Mouse (Mus musculus) cerebellum, postnatal 4 days (tissue): ENCODE data around the gene Ctnna3.

Experiments
- DNase-seq, 2 experiments: peaks; one replicate each; pipeline ENCODE4 v3.0.0; 2022; ENCODE audit warnings: low spot score in 2 of 2, mixed read lengths in 1 of 2

Ctnna3 gene

DNA sequence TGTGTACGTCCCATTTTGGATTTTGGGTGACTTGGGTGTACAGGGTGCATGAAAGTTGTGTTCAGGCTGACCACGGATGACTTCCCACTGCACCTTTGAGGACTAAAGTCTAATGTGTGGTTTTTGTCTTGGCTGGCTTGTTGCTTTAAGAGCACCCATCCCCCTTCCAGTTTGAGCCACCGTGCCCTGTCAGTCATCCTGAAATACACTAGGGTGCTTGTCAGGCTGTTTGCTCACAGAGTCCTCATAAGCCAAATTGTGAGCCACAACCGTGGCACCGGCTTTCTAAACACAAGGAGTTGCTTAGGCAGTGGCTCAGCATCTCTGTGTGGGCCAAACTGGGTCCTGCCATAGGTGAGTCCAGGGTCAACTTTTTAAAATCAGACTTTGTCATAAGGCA lies 50.2 kb downstream of the Ctnna3 start:
- no peak for DNase-seq

DNA sequence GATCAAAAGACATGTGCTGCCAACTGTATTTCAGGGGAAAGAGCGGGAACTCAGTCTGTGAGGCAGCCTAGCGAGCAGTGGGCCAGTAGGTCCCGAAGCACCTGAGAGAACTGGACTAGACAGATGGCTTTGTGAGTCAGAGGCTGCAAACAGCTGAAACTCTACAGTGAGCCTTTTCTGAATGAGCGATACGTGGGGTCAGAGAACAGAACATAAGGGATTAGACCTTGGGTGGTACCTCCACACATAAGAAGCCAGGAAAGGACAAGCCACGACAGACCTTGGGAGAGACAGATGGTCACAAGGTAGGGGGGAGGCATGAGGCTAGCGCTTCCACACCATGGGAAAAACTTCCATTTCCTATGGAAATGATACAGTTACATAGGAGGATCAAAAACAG lies 58.4 kb downstream of the Ctnna3 start:
- no peak for DNase-seq

DNA sequence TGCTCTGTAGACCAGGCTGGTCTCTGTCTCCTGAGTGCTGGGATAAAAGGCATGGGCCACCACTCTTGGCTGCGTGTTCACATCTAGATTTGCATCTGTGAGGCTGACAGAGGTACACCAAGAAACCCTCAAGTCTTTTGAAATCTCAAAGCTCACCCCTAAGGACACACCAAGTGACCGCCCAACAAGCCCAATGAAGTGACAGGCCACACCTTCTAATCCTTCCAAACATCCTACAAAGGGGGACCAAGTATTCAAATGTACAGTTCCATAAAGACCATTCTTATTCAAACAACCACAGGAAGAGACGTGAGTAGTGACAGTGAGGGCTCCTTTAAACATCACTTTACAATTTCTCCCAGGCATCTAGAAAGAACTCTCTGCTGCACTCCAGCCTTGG lies 94.1 kb downstream of the Ctnna3 start:
- DNase-seq: no peak

DNA sequence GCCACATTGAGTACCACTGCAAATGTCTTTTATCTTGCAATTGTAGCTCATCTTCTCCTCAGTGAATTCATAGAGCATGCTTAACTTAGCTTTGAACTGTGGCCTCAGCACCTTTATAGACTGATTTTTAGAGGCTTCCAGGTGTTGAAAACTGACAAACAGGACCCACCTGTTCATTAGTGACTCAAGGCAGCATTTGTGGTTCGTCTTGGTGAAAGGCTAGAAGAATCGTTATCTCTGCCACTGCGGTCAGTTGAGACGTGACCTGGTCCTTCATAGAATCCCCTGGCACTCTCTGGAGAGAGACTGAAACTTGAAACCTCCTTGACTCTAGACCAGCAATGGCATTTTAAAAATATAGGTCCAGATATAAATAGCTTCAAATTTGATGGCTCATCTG lies 96.1 kb downstream of the Ctnna3 start:
- DNase-seq: no peak

DNA sequence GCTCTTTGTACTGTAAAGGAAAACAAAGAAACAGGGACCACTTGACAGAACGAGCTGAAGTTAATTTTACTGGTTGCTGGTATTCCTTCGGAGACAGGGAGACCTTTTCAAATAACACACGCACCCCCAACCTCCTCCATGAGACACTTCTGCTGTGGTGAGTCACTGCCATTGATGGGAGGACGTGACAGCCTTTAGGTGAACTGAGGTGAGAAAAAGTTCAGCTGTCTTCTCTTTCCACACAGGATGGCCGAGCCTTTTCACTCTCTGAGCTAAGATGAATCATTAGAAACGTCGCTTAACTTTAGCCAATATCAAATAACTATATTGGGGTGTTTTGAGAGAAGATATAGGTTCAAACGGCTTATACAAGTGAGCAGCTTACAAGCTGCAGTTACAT lies 102.5 kb downstream of the Ctnna3 start:
- DNase-seq: no peak

DNA sequence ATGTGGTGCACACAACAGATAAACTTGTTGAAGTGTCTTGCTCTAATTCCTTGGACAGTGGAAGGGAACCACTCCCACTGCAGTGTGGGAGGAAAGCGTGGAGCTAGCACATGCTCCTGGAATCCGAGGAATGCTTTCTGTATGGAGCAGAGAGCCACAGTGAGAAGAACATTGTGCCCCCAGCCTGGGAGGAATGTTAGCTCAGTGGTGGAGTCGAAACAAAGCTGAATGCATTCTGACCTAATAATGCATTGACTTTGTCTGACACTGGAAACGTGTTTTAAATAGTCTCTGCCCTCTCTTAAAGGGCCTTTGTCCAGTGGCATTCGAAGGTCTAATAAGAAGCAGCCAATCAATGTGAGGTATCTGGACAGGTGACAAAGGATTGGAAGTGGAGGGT lies 111.9 kb downstream of the Ctnna3 start:
- DNase-seq: no peak

DNA sequence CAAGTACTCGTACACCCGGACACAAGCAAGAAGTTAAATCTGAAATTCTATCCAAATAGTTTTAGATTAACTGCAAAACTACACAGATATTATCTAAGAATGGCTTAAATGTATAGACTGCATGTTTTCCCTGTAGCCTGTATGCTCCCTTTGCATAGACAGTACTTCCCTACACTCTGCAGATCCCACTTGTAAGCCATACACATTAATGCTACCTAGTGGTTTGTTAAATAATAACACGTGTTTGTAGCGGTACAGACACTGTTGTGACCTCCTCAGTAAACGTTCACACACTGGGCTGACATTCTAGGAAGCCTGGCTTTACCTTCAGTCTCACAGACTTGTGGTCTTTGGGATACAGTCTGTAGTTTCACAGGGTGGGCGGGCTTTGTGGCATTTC lies 112.6 kb downstream of the Ctnna3 start:
- DNase-seq: no peak

DNA sequence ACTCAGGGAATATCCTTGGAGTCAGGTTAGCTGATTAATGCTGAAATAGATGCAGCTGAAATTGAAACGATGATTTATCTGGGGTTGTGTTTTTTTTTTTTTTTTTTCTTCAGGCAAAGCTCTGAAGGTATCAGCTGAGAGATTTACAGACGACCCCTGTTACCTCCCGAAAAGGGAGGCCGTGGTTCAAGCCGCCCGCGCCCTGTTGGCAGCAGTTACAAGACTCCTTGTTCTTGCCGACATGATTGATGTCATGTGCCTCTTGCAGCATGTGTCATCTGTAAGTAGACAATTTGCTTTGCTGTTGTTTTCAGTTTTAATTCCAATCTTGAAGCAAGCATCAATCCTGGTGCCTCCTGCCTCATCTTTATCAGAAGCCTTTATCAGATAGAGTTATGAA lies 136.8 kb downstream of the Ctnna3 start:
- DNase-seq: no peak

DNA sequence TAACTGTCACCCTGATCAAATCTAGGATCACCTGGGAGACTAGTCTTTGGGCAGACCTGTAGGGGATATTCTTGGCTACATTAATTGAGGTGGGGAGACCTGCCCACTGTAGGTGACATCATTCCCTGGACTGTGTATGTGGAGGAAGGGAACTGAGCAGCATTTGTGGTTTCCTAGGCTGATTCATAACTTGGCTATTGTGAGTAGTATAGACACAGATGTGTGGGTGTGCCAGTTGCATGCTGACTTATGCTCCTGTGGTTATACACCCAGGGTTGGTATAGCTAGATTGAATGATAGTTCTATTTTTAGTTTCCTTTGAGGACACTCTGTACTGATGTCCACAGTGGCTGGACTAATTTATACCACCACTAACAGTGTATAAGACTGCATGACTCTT lies 141.7 kb downstream of the Ctnna3 start:
- DNase-seq: no peak

DNA sequence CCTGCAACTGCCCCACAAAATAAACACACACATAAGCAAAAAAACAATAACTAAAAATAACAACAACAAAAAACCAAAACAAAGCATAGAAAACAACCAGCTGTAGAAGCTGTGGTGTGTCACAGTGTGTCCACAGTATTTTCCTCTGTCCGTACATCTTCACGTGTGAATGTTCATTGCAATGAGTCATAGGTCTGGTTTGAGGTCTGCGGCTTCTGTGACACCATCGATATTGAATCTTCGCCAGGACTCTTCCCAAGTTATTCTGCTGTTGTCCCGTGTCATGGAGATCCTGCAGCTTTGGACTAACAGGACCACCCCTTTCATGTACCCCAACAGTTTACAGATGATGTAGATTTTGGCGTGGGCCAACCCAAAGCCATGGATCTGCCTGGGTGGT lies 143.0 kb downstream of the Ctnna3 start:
- no peak for DNase-seq

DNA sequence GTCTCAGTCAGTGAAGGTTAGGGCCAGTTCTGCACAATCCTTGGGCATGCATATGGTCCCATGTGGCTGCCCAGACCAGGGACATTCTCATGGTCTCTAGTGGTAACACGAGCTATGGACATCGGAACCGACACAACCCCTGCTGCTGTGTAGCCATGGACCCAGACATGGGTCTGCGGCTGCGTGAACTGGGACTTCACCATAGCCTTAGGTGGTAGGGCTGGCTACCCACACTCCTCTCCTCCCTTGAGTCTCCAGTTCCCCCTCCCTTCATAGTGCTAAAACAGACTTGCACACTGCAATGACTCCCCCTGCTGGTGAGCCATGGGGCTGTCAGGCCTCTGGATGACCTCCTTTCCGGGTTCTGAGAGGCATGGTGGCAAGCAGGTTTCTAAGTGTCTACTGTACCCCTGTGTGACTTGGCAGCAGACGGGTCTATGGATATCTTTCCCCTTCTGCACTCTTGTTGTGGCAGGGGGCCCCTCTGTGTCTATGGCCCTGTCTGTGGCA lies 144.3 kb downstream of the Ctnna3 start:
- no peak for DNase-seq

DNA sequence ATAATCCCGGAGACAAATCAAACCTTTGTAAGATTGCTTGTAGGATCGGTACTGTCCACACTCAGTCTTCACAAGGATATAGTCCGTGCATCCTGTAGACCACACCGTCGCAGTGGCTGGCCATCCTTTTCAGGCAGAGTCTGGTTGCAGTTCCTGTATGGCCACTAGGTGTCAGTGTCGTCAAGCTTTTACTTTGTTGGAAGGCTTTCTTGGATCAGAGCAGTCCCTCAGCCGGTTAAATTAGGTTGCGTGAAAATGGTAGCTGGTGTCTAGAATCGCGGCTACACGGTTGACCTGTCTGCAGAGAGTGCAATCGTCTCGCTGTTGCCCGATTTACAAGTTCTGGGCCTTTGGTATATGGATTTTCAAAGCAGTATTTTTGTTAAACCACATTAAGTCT lies 152.7 kb downstream of the Ctnna3 start:
- peak; percentile 83 to 90 for DNase-seq

DNA sequence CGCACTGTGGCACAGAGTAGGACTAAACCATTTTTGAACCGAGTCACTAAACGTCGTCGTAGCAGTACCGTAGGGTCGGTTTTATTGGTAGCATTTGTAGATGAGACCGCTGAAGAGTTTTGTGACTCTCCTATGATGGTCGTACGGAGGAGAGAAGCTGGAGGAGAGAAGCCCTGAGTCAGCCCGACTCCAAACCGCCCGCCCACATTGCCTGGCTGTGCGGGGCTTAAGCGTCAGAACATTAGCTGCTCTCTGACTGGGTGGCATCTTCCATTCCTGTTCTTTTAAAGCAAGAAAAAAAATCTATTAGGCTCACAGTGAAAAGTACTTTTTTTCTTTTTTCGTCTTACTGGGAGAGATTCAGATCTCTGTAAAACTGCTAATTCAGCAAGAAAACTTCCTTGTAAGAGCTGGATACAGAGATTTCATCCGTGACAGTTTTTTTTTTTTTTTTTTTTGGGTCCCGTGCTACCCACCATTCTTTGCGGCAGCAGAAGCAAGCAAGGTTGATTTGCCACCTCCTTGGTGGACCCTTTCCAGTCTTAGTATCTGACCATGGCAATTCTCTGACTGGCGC lies 154.0 kb downstream of the Ctnna3 start:
- DNase-seq: no peak

DNA sequence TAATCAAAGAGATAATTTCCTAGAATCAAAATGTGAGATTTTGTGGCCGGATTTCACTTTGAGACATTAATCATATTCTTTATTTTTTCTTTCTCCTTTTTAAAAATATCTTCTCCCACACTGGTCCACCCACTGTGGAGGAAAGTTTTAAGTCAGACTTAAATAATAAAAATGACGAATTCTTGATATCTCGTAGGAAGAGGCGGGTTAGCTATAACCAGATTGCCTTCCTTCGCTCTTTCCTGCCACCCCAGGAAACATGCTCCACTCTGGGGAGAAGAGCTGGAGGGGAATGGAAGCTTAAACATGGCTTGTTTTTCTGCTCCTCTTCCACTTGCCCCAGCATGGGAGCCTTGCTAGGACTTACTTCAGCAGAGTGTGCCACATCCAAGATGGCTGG lies 169.5 kb downstream of the Ctnna3 start:
- DNase-seq: no peak

DNA sequence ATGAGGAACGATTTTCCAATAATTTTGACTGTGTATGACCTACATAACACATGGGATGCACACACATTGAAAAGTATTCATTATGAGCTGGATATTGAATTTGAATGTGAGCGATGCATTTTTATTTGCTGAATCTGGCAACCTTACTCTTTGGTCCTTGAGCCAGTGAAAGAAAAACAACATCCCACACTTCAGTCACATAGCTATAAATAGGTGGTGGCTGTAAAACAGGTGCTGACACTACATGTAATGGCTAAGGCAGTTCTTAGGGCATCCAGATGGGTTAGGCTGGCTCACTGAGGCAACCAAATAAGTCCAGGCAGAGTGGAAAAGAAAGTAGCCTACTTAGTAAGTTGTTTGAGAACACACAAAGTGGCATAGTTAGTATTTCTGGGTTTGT lies 171.3 kb downstream of the Ctnna3 start:
- no peak for DNase-seq

DNA sequence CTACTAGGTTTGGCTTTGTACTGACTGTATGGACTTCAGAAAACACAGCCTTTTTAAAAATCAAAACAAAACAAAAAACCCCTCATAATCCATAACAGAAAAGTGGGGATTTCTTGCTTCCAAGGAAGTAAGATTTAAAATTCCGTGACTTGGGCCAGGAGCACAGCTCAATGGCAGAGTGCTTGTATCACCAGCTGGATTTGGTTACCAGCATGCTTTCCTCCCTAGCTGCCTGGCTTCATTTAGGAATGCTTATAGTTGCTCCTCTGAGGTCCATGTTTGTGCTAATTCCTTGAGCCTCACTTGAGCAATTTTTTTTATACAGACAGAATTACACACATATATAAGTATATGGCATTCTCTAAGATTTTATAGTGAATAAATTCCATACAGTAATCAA lies 198.6 kb downstream of the Ctnna3 start:
- no peak for DNase-seq

DNA sequence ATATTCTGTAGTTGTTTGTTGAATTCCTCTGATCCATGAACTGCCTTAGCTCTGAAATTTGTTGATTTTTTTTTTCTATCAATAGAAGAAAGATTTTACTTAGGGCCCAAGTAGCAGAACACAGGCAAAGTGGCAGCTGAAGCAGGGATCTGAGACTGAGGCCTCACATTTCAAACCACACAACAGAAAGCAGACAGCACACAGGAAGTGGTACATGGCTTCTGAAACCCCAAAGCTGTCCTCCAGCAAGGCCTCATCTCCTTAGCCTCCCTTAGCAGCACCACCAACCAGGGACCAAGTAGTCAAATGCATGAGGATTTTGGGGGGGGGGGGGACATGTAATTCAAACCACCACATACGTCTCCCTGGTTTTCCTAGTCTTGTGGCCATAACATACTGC lies 204.0 kb downstream of the Ctnna3 start:
- DNase-seq: no peak

DNA sequence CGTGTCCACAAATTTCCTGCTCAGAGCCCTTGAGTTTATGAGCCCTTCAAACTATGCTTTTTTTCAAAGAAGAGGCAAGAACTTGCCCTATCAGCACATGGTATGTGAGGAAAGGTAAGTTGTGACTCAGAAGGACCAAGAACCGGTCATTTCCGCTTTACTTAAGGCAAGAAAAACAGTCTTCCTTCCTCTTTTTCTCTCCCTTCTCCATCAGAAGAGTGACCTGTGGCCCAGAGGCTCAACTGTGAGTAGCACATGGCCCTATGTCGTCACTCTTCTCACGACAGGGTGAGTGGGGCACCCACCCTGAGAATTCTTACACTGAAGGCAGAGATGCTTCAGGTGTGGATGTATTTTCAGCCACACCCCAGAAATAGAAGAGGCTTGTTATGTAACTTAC lies 208.1 kb downstream of the Ctnna3 start:
- DNase-seq: no peak

DNA sequence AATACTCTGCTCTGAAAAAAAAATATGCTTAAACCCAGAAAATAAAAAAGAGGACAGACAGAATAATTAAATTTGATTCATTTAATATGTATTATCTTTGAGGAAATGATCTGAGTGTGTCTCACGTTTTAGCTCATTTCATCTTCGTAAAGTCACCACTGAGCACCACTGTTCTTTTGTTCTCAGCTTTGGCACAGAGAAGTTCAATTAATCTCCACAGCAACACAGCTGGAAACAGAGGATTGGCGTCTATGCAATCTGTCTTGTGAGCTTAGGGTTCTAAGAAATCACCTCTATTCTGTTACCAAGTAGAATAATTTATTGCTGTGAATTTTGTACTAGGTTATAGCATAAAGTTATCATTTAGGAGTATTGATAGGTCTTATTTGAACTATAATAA lies 217.4 kb downstream of the Ctnna3 start:
- DNase-seq: no peak

DNA sequence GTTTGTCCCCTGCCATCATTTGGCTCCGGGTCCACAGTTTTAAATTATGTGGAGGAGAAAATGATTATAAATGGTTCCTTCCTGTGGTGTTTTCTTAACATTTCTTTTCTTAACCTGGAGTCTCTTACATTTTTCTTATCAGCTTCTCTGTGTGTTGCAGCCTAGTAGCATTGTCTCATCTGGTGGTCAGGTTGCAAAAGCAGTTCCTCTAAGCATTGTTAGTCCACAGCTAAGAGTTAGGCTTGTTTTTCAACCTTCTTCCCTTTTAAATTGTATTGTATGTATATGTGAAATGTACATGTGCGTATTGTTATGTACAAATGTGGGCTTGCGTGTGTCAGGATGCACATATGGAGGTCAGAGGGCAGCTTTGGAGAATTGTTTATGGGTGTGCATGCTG lies 220.4 kb downstream of the Ctnna3 start:
- no peak for DNase-seq

DNA sequence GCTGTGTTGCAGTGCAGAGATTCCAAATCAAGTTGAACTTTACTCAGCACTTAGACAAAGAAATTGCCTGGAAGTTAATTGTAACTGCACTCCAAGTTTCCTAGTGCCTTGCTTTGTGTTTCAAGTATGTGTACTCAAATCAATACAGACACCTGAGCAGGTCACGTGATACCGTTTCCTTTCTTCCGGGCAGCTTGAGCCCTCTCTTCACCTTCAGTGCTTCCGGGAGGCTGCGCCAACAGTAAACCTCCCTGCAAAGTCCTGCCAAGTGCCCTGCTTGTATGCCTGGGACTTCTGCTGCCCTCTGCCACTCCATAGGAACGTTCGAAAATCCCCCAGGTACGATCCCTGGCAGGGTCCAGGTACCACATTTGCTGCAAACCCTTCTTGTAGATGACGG lies 223.0 kb downstream of the Ctnna3 start:
- DNase-seq: no peak

DNA sequence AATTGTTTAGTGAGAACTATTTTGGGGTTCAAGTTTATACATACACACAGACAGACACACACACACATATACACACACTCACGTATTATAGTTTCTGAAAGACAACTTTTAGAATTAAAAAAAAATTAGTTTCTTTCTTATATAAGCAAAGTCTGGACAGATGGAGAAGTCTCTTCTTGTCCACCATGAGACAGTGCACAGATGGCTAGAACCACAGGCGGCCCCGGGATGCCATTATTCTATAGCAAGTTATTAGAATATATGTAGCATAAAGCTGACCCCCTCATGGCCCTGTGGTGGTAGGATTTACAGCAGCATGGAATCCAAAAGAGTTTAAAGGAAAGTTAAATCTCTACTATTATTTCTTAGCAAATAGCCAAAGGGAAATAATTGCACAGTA lies 223.7 kb downstream of the Ctnna3 start:
- DNase-seq: no peak

DNA sequence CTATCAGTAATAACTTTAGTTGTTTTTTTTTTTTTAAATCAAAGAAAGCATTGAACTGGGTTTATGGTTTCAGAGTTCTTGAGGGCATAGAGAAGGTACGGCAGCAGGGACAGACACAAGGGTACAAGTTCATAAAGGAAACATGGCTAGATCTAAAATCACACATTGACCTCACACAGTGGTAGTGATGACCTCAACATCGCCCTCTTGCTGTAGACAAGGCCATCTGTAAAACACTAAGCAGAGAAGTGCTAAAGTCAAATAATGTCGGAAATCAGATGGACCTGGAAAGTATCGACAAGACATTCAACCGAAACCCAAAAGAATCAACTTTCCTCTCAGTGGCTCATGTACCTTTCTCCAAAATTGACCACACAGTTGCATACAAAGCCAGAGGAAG lies 224.7 kb downstream of the Ctnna3 start:
- DNase-seq: no peak

DNA sequence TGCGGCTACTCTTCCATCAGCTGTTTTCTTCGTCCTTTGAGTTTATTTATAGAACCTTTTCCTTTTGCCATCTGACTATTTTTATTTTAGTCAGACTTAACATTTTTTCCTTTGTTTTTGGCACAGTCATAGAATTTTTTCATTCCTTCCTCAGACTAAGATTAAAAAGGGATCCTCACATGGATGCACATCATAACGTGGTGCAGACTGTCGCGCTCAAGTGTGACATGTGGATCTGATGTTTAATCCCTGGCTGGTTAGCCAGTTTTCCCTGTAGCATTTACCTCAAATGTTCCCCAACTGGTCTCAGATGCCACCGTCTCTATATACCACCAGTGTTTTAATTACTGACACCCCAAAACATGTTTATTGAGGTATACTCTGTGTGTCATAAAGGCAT lies 246.4 kb downstream of the Ctnna3 start:
- no peak for DNase-seq

DNA sequence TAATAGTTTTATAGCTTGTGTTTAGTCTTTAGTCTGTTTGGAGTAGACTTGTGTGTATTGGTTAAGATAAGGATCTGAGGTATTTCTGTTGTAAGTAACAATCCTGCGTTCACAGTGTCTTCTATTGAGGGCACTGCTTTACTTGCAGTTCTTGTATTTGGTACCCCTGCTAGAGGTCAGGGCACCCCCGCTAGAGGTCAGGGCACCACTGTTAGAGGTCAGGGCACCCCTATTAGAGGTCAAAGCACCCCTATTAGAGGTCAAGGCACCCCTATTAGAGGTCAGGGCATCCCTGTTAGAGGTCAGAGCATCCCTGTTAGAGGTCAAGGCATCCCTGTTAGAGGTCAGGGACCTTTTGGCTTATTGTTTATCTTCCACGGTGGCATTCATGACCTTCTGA lies 259.3 kb downstream of the Ctnna3 start:
- no peak for DNase-seq
